Mouse (Mus musculus): Measurements from ENCODE around the gene Zcchc2.

The Zcchc2 gene

GRCm38 (mm10) chr1:106072071-106072440, 81.8 kb downstream of the Zcchc2 start:
- peak; percentile 69 for DNase-seq (ENCODE audit: low read depth, low spot score)

GRCm38 (mm10) chr1:106073166-106073565, 83.0 kb downstream of the Zcchc2 start:
- no peak for DNase-seq (ENCODE audit: low read depth, low spot score)

GRCm38 (mm10) chr1:106074141-106074540, 83.9 kb downstream of the Zcchc2 start:
- no peak for DNase-seq (ENCODE audit: low read depth, low spot score)

- DNase-seq (ENCODE audit: low read depth, low spot score), result no peak
Observed at GRCm38 (mm10) chr1:106074656-106075055, 84.5 kb downstream of the Zcchc2 start.

DNA sequence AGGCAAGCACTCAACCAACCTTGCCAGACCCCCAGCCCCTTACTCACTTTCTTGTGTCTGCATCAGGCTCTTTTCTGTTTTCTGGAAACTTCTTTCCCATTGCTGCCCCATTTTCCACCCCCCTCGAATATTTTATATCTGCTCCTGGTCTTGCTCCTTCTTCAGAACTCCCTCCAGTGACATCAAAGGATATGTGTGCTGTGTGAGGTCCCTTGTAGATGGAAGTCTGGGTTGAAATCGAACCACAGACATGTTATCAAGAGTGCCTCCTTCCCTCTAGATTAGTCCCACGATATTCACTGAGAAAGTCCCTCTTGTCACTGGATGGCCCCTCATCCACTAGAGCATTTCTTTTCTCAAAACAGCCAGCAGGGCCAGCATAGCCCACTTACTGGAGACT, 86.4 kb downstream of the Zcchc2 start:
- no peak for DNase-seq (ENCODE audit: low read depth, low spot score)

DNA sequence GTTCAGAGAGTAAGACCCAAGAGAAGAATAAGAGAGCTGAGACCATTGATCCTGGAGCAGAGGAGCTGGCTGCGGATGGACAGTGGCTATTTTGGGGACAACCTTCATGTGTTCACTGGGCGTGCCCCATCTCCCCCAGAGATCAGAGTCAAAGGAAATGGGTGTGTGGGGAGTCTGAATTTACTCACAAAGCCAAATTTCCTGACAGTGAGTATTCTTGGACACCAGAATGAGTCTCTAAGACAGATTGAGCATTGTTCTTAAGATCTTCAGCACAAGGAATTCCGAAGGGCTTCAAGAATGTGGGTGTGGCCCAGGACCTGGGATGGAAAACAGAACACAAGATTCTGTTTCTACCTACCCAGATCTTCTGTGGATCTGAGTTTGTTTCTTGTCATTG, 87.0 kb downstream of the Zcchc2 start:
- DNase-seq (ENCODE audit: low read depth, low spot score), result no peak

All from brain, adult 2 months (tissue).